Mouse (Mus musculus): ENCODE measurements around the gene Mmd2. TPM values are rescaled to one million over a fixed set of nuclear protein-coding genes. Genes with fewer than 3 reads are reported as not detected.

Mmd2 gene
- total and polyA plus RNA-seq, 3 experiments = not detected

DNA sequence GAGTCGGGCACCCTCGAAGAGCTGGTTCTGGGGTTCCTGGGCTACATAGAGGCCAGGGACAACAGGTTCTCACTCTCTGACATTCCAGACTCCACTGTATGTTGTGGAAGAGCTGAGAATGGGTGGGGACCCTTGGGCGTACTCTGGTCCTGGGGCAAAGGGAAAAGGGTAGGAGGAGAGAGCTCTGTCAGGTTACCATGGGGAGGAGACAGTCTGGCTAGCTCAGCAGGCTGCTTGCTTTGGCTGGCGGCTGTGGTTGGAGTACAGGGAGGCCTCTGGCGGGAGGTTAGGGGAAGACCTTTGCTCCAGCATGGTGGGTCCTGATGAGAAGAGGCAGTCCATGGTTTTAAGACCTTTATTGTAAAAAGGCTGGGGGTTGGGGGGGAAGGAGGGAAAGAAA lies 31.5 kb upstream of the Mmd2 start:
- H3K36me3 ChIP-seq (ENCODE audit: control insufficient read depth in 1 of 2, insufficient read depth in 2 of 2, low read length in 2 of 2) = peaks cover 0 to 20% of the 10 kb centered on the region in 2 experiments; a peak in 2 of 4 replicates
- TF ChIP-seq USF2 (IDR thresholded peaks at IDR 0.05; ENCODE audit: borderline replicate concordance in 1 of 2, insufficient read depth in 1 of 2, low read depth in 1 of 2, low read length in 2 of 2) = no peak
- TF ChIP-seq ZNF384 (IDR thresholded peaks at IDR 0.05; ENCODE audit: low read depth, low read length) = no peak
- no peak for TF ChIP-seq MYB (IDR thresholded peaks at IDR 0.05; ENCODE audit: low read depth, low read length)
- TF ChIP-seq NRF1 (IDR thresholded peaks at IDR 0.05; ENCODE audit: insufficient read depth, low read depth, low read length, poor library complexity, severe bottlenecking) = no peak
- TF ChIP-seq RAD21 (IDR thresholded peaks at IDR 0.05; ENCODE audit: low read depth, low read length) = no peak
- TF ChIP-seq POLR2AphosphoS5 (IDR thresholded peaks at IDR 0.05; ENCODE audit: borderline replicate concordance, low read depth, low read length) = no peak
- TF ChIP-seq GABPA (IDR thresholded peaks at IDR 0.05; ENCODE audit: low read depth, low read length) = no peak
- no peak for TF ChIP-seq CHD1 (IDR thresholded peaks at IDR 0.05; ENCODE audit: low read depth, low read length)
- no peak for TF ChIP-seq SMC3 (IDR thresholded peaks at IDR 0.05; ENCODE audit: low read depth, low read length)
- TF ChIP-seq UBTF (IDR thresholded peaks at IDR 0.05; ENCODE audit: borderline replicate concordance, insufficient read depth, low read depth, low read length) = no peak
- TF ChIP-seq MXI1 (IDR thresholded peaks at IDR 0.05; ENCODE audit: low read depth, low read length) = no peak
- no peak for TF ChIP-seq ZMIZ1 (IDR thresholded peaks at IDR 0.05; ENCODE audit: low read depth, low read length)
- TF ChIP-seq POLR2AphosphoS2 (IDR thresholded peaks at IDR 0.05; ENCODE audit: low read length) = no peak
- TF ChIP-seq JUND (IDR thresholded peaks at IDR 0.05; ENCODE audit: low read depth, low read length) = no peak
- H3K9me3 ChIP-seq (replicated peaks; ENCODE audit: insufficient read depth, low read length) = no peaks in the 10 kb centered on the region
- no peaks in the 10 kb centered on the region for H3K27me3 ChIP-seq (ENCODE audit: control insufficient read depth in 1 of 2, insufficient read depth in 2 of 2, low read length in 2 of 2)
- H3K27ac ChIP-seq (ENCODE audit: control insufficient read depth, low read depth, low read length) = no peak overlapping the region
- no peak overlapping the region for H3K9ac ChIP-seq (ENCODE audit: control insufficient read depth, low read depth, low read length, poor library complexity, severe bottlenecking)
- H3K4me1 ChIP-seq (ENCODE audit: control insufficient read depth in 1 of 2, insufficient read depth in 2 of 2, low read length in 2 of 2) = no peaks in the 10 kb centered on the region
- H3K79me2 ChIP-seq (ENCODE audit: control insufficient read depth, insufficient read depth, low read length, poor library complexity) = 0 out of 2 replicates have a peak, but pooled peaks cover 2% of the 10 kb centered on the region
- no peak overlapping the region for H3K4me3 ChIP-seq (ENCODE audit: control insufficient read depth in 1 of 2, insufficient read depth in 1 of 2, low read depth in 2 of 2, low read length in 2 of 2)
- no peak for DNase-seq (ENCODE audit: low read depth, low spot score)

DNA sequence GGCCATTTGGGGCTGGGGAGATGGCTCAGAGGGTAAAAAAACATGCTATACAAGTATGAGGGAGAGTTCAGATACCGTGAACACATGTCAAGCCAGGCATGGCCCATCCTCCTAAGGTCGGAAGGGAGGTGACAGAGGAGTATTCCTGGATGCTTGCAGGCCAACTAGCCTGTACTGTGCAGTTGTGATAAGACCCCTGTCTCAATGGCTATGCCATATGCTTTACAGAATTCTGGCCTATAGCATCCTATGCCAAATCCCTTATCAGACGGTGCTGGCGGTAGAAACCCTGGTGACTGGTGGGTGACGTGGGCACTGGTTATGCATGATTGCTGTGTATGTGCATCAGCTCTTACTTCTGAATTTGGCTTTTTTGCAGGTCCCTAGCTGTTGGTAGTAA lies 29.2 kb upstream of the Mmd2 start:
- H3K9me3 ChIP-seq (replicated peaks; ENCODE audit: insufficient read depth, low read length) = no peaks in the 10 kb centered on the region
- no peak for DNase-seq (ENCODE audit: low read depth, low spot score)
- no peak for TF ChIP-seq RAD21 (IDR thresholded peaks at IDR 0.05; ENCODE audit: low read depth, low read length)
- TF ChIP-seq TCF12 (IDR thresholded peaks at IDR 0.05; ENCODE audit: low read depth, low read length) = no peak
- no peak for TF ChIP-seq CTCF (IDR thresholded peaks at IDR 0.05 in 2 of 3, conservative IDR thresholded peaks at IDR 0.05 in 1 of 3; ENCODE audit: control insufficient read depth in 1 of 3, insufficient read depth in 1 of 3, low read depth in 2 of 3, low read length in 3 of 3, poor library complexity in 1 of 3, severe bottlenecking in 1 of 3)
- no peak for TF ChIP-seq MXI1 (IDR thresholded peaks at IDR 0.05; ENCODE audit: low read depth, low read length)
- no peak for TF ChIP-seq TBP (IDR thresholded peaks at IDR 0.05; ENCODE audit: low read depth, low read length)
- TF ChIP-seq ZMIZ1 (IDR thresholded peaks at IDR 0.05; ENCODE audit: low read depth, low read length) = no peak
- TF ChIP-seq ELF1 (IDR thresholded peaks at IDR 0.05; ENCODE audit: low read depth, low read length) = no peak
- TF ChIP-seq JUND (IDR thresholded peaks at IDR 0.05; ENCODE audit: low read depth, low read length) = no peak
- TF ChIP-seq EP300 (IDR thresholded peaks at IDR 0.05; ENCODE audit: low read depth in 1 of 2, low read length in 2 of 2) = no peak
- TF ChIP-seq MYB (IDR thresholded peaks at IDR 0.05; ENCODE audit: low read depth, low read length) = no peak
- TF ChIP-seq UBTF (IDR thresholded peaks at IDR 0.05; ENCODE audit: borderline replicate concordance, insufficient read depth, low read depth, low read length) = no peak
- no peak for TF ChIP-seq ZKSCAN1 (IDR thresholded peaks at IDR 0.05; ENCODE audit: low read depth, low read length)
- TF ChIP-seq POLR2AphosphoS5 (IDR thresholded peaks at IDR 0.05; ENCODE audit: borderline replicate concordance, low read depth, low read length) = no peak
- TF ChIP-seq POLR2AphosphoS2 (IDR thresholded peaks at IDR 0.05; ENCODE audit: low read length) = no peak
- no peak for TF ChIP-seq SIN3A (IDR thresholded peaks at IDR 0.05; ENCODE audit: low read length)
- TF ChIP-seq TAL1 (IDR thresholded peaks at IDR 0.05; ENCODE audit: low read length) = no peak
- TF ChIP-seq CHD1 (IDR thresholded peaks at IDR 0.05; ENCODE audit: low read depth, low read length) = no peak
- no peak for TF ChIP-seq RCOR1 (IDR thresholded peaks at IDR 0.05; ENCODE audit: low read depth, low read length)
- TF ChIP-seq E2F4 (IDR thresholded peaks at IDR 0.05; ENCODE audit: borderline replicate concordance, low read depth, low read length) = no peak
- TF ChIP-seq GATA1 (IDR thresholded peaks at IDR 0.05; ENCODE audit: low read depth, low read length) = no peak
- peaks cover 0 to 14% of the 10 kb centered on the region in 2 experiments; a peak in 2 of 4 replicates for H3K36me3 ChIP-seq (ENCODE audit: control insufficient read depth in 1 of 2, insufficient read depth in 2 of 2, low read length in 2 of 2)
- no peak overlapping the region for H3K9ac ChIP-seq (ENCODE audit: control insufficient read depth, low read depth, low read length, poor library complexity, severe bottlenecking)
- H3K27ac ChIP-seq (ENCODE audit: control insufficient read depth, low read depth, low read length) = no peak overlapping the region
- H3K4me1 ChIP-seq (ENCODE audit: control insufficient read depth in 1 of 2, insufficient read depth in 2 of 2, low read length in 2 of 2) = no peaks in the 10 kb centered on the region
- 0 out of 2 replicates have a peak, but pooled peaks cover 2% of the 10 kb centered on the region for H3K79me2 ChIP-seq (ENCODE audit: control insufficient read depth, insufficient read depth, low read length, poor library complexity)
- no peak overlapping the region for H3K4me3 ChIP-seq (ENCODE audit: control insufficient read depth in 1 of 2, insufficient read depth in 1 of 2, low read depth in 2 of 2, low read length in 2 of 2)
- no peaks in the 10 kb centered on the region for H3K27me3 ChIP-seq (ENCODE audit: control insufficient read depth in 1 of 2, insufficient read depth in 2 of 2, low read length in 2 of 2)

All from MEL (cell line).